Mouse (Mus musculus) liver, adult 2 months (tissue): Measurements from ENCODE around the gene Thbs3.

Source experiments
- CTCF ChIP-seq: fragments of 200-500 bp; IDR thresholded peaks from 2 replicates; pipeline ENCODE4 v1.5.1; 2011; ENCODE audit warnings: low read depth, low read length, control low read depth
- POLR2A ChIP-seq: fragments of 200-500 bp; IDR thresholded peaks from 2 replicates; pipeline ENCODE4 v1.6.1; 2011; ENCODE audit warnings: low read length, control low read depth; ENCODE audit not compliant: insufficient read depth; ENCODE audit errors: extremely low read depth

DNA sequence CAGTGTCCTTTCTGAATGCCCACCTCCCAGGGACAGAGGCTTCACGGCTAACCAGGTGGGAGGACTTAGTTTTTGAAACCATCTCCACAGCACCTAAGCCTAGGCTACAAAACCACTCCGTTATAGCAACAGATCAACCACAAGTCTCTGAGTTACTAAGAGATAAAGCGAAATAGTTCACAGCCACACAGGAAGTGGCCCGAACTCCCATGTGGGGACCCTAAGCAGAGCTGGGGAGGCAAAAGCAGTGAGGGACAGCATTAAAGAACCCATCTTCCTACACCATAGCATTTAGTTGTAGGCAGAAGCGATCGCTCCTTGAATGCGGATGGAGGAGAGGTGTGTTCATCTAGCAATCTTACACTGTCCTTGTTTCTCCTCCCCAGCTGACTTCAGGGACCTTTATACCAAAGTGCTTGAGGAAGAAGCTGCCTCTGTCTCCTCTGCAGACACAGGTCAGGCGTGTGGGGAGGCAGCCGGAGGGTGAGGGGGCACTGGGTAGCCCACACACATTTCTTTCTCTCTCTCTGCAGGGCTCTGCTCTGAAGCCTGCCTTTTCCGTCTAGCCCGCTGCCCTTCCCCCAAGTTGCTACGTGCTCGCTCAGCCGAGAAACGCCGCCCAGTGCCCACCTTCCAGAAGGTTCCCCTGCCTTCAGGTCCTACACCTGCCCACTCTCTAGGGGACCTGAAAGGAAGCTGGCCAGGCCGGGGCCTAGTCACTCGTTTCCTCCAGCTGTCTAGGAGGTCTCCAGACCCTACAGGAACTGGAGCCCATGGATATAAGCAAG is 27.1 kb upstream of the Thbs3 start:
- TF ChIP-seq CTCF (no peak), POLR2A (no peak)
